Comparison of ENCODE assay signal across 9 mouse cellular contexts in the genomic region with DNA sequence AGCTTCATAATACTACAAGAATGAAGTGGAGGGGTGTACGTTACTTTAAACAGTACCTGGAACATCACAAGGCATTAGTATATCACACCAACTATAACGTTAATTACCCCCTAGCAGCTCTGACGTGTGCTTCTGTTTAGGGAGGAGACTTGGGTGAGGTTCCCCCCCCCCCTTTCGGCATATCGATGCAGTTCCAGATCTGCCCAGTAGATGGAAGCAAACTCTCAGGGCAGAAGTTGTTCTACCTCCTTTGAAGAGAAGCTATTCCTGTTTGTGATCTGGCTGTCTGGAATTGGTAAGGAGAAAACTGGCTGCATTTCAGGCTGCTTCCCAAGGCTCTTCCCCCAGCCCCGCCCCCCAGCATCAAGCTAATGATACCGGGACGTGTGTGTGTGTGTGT. TPM values are rescaled to one million over a fixed set of nuclear protein-coding genes. Genes with fewer than 3 reads are reported as not detected.
DNase-seq lines count a peak whose midpoint lies in the region; ATAC-seq and TF ChIP-seq lines count a peak whose summit lies in the region.
"Had no signal": no experiment of that assay in that cellular context is flagged by ENCODE, and none has a peak within 500 bp of the region (broad histone marks: within the 10 kb centered on the region; RNA-seq: fewer than 3 reads in every experiment).

No protein-coding gene starts in this region.

- H3K4me1 ChIP-seq in embryonic facial prominence, embryonic 11.5 days (ENCODE audit: control insufficient read depth, insufficient read depth, low read length), result no peaks in the 10 kb centered on the region
- peaks cover 17% of the 10 kb centered on the region for H3K4me1 ChIP-seq in midbrain, embryonic 11.5 days (ENCODE audit: control insufficient read depth, insufficient read depth, low read length)
- no peaks in the 10 kb centered on the region for H3K4me1 ChIP-seq in stomach, embryonic 15.5 days

- TF ChIP-seq CTCF in left cerebral cortex, adult 2 months (IDR thresholded peaks at IDR 0.05), result peak; percentile 68

- no peaks in the 10 kb centered on the region for H3K36me3 ChIP-seq in embryonic facial prominence, embryonic 11.5 days (replicated peaks; ENCODE audit: control insufficient read depth, insufficient read depth, low read depth, low read length)
- H3K36me3 ChIP-seq in midbrain, embryonic 11.5 days (ENCODE audit: control insufficient read depth, insufficient read depth, low read length), result no peaks in the 10 kb centered on the region
- H3K36me3 ChIP-seq in stomach, embryonic 15.5 days, result no peaks in the 10 kb centered on the region

- H3K27ac ChIP-seq in left cerebral cortex, adult 2 months, result no peak overlapping the region
- H3K27ac ChIP-seq in embryonic facial prominence, embryonic 11.5 days (replicated peaks; ENCODE audit: low read depth, low read length), result no peak overlapping the region
- no peak overlapping the region for H3K27ac ChIP-seq in midbrain, embryonic 11.5 days (ENCODE audit: low read depth, low read length)
- no peak overlapping the region for H3K27ac ChIP-seq in stomach, embryonic 15.5 days

- H3K9me3 ChIP-seq in embryonic facial prominence, embryonic 11.5 days (replicated peaks; ENCODE audit: control insufficient read depth, low read length), result no peaks in the 10 kb centered on the region
- H3K9me3 ChIP-seq in midbrain, embryonic 11.5 days (ENCODE audit: control insufficient read depth, low read length), result no peaks in the 10 kb centered on the region
- H3K9me3 ChIP-seq in stomach, embryonic 15.5 days, result no peaks in the 10 kb centered on the region

- H3K4me2 ChIP-seq in embryonic facial prominence, embryonic 11.5 days (ENCODE audit: low read depth, low read length), result no peak overlapping the region
- H3K4me2 ChIP-seq in midbrain, embryonic 11.5 days, result no peak overlapping the region
- no peak overlapping the region for H3K4me2 ChIP-seq in stomach, embryonic 15.5 days

- ATAC-seq in embryonic facial prominence, embryonic 11.5 days (replicated peaks; ENCODE audit: insufficient number of reproducible peaks, low FRiP score, low TSS enrichment, low read depth), result peak; percentile 55; the same call in 1 of the 2 replicates
- ATAC-seq in midbrain, embryonic 11.5 days (ENCODE audit: low FRiP score), result peak; percentile 59
- 0 out of 2 replicates have a peak, but pooled peaks have one; percentile 31 for ATAC-seq in stomach, embryonic 15.5 days (ENCODE audit: insufficient read depth, low FRiP score, low read depth)

- peak; percentile 43 to 63 for DNase-seq in left cerebral cortex, adult 2 months (ENCODE audit: extremely low spot score in 1 of 2, low spot score in 2 of 2)
- no peak for DNase-seq in left cerebral cortex, adult 9 months (ENCODE audit: low spot score in 2 of 2)
- peak; percentile 64 for DNase-seq in WW6 (ENCODE audit: low read depth, low spot score)
- peak; percentile 85 for DNase-seq in embryonic facial prominence, embryonic 11.5 days (ENCODE audit: low spot score)
- DNase-seq in heart, postnatal 14 days, result peak; percentile 66 to 76
- peak; percentile 43 for DNase-seq in large intestine, adult 2 months (ENCODE audit: low read depth, low spot score)
- DNase-seq in midbrain, embryonic 11.5 days (ENCODE audit: low spot score, missing footprints), result peak; percentile 98

- no peaks in the 10 kb centered on the region for H3K27me3 ChIP-seq in embryonic facial prominence, embryonic 11.5 days (ENCODE audit: control insufficient read depth, insufficient read depth, low read length)
- H3K27me3 ChIP-seq in midbrain, embryonic 11.5 days (ENCODE audit: control insufficient read depth, insufficient read depth, low read length), result no peaks in the 10 kb centered on the region
- no peaks in the 10 kb centered on the region for H3K27me3 ChIP-seq in stomach, embryonic 15.5 days (replicated peaks)

- 7% methylated on average over 7 of the region's 8 CpGs for WGBS in embryonic facial prominence, embryonic 11.5 days
- 2% methylated on average over 8 of the region's 8 CpGs for WGBS in large intestine, adult 2 months
- 9% methylated on average over 7 of the region's 8 CpGs for WGBS in midbrain, embryonic 11.5 days
- WGBS in stomach, embryonic 15.5 days, result 2% methylated on average over 8 of the region's 8 CpGs

- H3K9ac ChIP-seq in embryonic facial prominence, embryonic 11.5 days (replicated peaks; ENCODE audit: low read length), result no peak overlapping the region
- no peak overlapping the region for H3K9ac ChIP-seq in midbrain, embryonic 11.5 days (ENCODE audit: low read length)
- H3K9ac ChIP-seq in stomach, embryonic 15.5 days, result no peak overlapping the region

- intact Hi-C loops in left cerebral cortex, adult 2 months (cut with DNase I), result loop anchor here (1.0 kb wide), 1 partner anchor 120 kb away; no protein-coding TSS in a partner anchor
- intact Hi-C loops in heart, postnatal 14 days (cut with DNase I), result loop anchor here (1.0 kb wide), 1 partner anchor 120 kb away; no protein-coding TSS in a partner anchor

- no peak overlapping the region for H3K4me3 ChIP-seq in left cerebral cortex, adult 2 months
- no peak overlapping the region for H3K4me3 ChIP-seq in embryonic facial prominence, embryonic 11.5 days (ENCODE audit: low read depth, low read length)
- no peak overlapping the region for H3K4me3 ChIP-seq in midbrain, embryonic 11.5 days (ENCODE audit: low read depth, low read length)
- H3K4me3 ChIP-seq in stomach, embryonic 15.5 days (replicated peaks), result no peak overlapping the region
- H3K4me3 ChIP-seq: erythroblast, embryonic 14.5 days had no signal

RNA-seq across cellular contexts. Expression of a gene that starts 5.0 kb away (rescaled TPM):
- total RNA-seq in left cerebral cortex, adult 2 months (2021), result under 1 TPM in 1 of 2 experiments, not detected in 1; 0.12 TPM
- polyA plus RNA-seq in embryonic facial prominence, embryonic 11.5 days (2014; fragmentation: Nextera tagmentation; extraction: Ambion mirVana), result not detected in 2 replicates
- total RNA-seq in heart, postnatal 14 days (2021), result not detected
- polyA plus RNA-seq in large intestine, adult 2 months (2012; rRNA removed), result not detected in 2 replicates
- not detected in 2 replicates for polyA plus RNA-seq in midbrain, embryonic 11.5 days (2014; fragmentation: Nextera tagmentation; extraction: Ambion mirVana)
- polyA plus RNA-seq in stomach, embryonic 15.5 days (2015; fragmentation: Nextera tagmentation; extraction: Ambion mirVana), result not detected in 2 replicates
- polyA plus RNA-seq: erythroblast, embryonic 14.5 days had no signal

RNA-seq across cellular contexts. Expression of a gene that starts 14.8 kb away (rescaled TPM):
- total RNA-seq in left cerebral cortex, adult 2 months (2021), result not detected
- not detected in 2 replicates for polyA plus RNA-seq in embryonic facial prominence, embryonic 11.5 days (2014; fragmentation: Nextera tagmentation; extraction: Ambion mirVana)
- not detected for total RNA-seq in heart, postnatal 14 days (2021)
- not detected in 2 replicates for polyA plus RNA-seq in large intestine, adult 2 months (2012; rRNA removed)
- not detected in 2 replicates for polyA plus RNA-seq in midbrain, embryonic 11.5 days (2014; fragmentation: Nextera tagmentation; extraction: Ambion mirVana)
- not detected in 2 replicates for polyA plus RNA-seq in stomach, embryonic 15.5 days (2015; fragmentation: Nextera tagmentation; extraction: Ambion mirVana)
- polyA plus RNA-seq: erythroblast, embryonic 14.5 days had no signal

RNA-seq across cellular contexts. Expression of a gene that starts 36.6 kb away (rescaled TPM):
- not detected for total RNA-seq in left cerebral cortex, adult 2 months (2021)
- polyA plus RNA-seq in embryonic facial prominence, embryonic 11.5 days (2014; fragmentation: Nextera tagmentation; extraction: Ambion mirVana), result not detected in 2 replicates
- not detected for total RNA-seq in heart, postnatal 14 days (2021)
- polyA plus RNA-seq in large intestine, adult 2 months (2012; rRNA removed), result not detected in 2 replicates
- not detected in 2 replicates for polyA plus RNA-seq in midbrain, embryonic 11.5 days (2014; fragmentation: Nextera tagmentation; extraction: Ambion mirVana)
- not detected in 2 replicates for polyA plus RNA-seq in stomach, embryonic 15.5 days (2015; fragmentation: Nextera tagmentation; extraction: Ambion mirVana)
- polyA plus RNA-seq: erythroblast, embryonic 14.5 days had no signal

RNA-seq across cellular contexts. Expression of a gene that starts 37.6 kb away (rescaled TPM):
- total RNA-seq in left cerebral cortex, adult 2 months (2021), result 100 to 1,000 TPM; 687 to 720 TPM
- polyA plus RNA-seq in embryonic facial prominence, embryonic 11.5 days (2014; fragmentation: Nextera tagmentation; extraction: Ambion mirVana), result 6.1 and 8.9 TPM in 2 replicates
- total RNA-seq in heart, postnatal 14 days (2021), result 10 to 100 TPM; 16.9 TPM
- 8.1 and 11.3 TPM in 2 replicates for polyA plus RNA-seq in large intestine, adult 2 months (2012; rRNA removed)
- polyA plus RNA-seq in midbrain, embryonic 11.5 days (2014; fragmentation: Nextera tagmentation; extraction: Ambion mirVana), result 14.3 and 14.5 TPM in 2 replicates
- polyA plus RNA-seq in stomach, embryonic 15.5 days (2015; fragmentation: Nextera tagmentation; extraction: Ambion mirVana), result 8.6 and 11.2 TPM in 2 replicates

Comparison
In these comparisons a context has a peak if more than half of its experiments do, and no peak if none do; other contexts are left out.
1. DNase-seq: peak in left cerebral cortex, adult 2 months (2 of 2), WW6 (single experiment), embryonic facial prominence, embryonic 11.5 days (single experiment), heart, postnatal 14 days (2 of 2), large intestine, adult 2 months (single experiment) and midbrain, embryonic 11.5 days (single experiment); none in left cerebral cortex, adult 9 months (0 of 2).
2. Peak in every context shown above with its lines, with median percentiles within 50 percentile points of each other: ATAC-seq.